Mouse (Mus musculus) forebrain, embryonic 16.5 days (tissue): ENCODE data around the gene Tmem221. TPM values are rescaled to one million over a fixed set of nuclear protein-coding genes. Genes with fewer than 3 reads are reported as not detected.

Source experiments
- ATAC-seq: fragments of 200-750 bp; cut with Nextera tagmentation; 2 replicates; pipeline ENCODE4 v1.8.0; 2017; ENCODE audit warnings: mild to moderate bottlenecking, moderate library complexity
- H3K27ac ChIP-seq: fragments of 300-500 bp; sonication (generic); 2 replicates; pipeline ENCODE4 v1.5.1; 2014; ENCODE audit warnings: low read length, control low read depth
- H3K27me3 ChIP-seq: fragments of 300-500 bp; sonication (generic); replicated peaks from 2 replicates; pipeline ENCODE4 v1.6.1; 2014; ENCODE audit warnings: low read length; ENCODE audit not compliant: control insufficient read depth, insufficient read depth
- H3K36me3 ChIP-seq: fragments of 300-500 bp; sonication (generic); 2 replicates; pipeline ENCODE4 v1.6.1; 2014; ENCODE audit not compliant: control insufficient read depth, insufficient read depth
- H3K4me1 ChIP-seq: fragments of 300-500 bp; sonication (generic); replicated peaks from 2 replicates; pipeline ENCODE4 v1.6.1; 2014; ENCODE audit warnings: low read length; ENCODE audit not compliant: control insufficient read depth, insufficient read depth
- H3K4me2 ChIP-seq: fragments of 300-500 bp; sonication (generic); 2 replicates; pipeline ENCODE4 v1.6.1; 2014; ENCODE audit warnings: mild to moderate bottlenecking, low read length, control low read depth
- H3K4me3 ChIP-seq: fragments of 300-500 bp; sonication (generic); replicated peaks from 2 replicates; pipeline ENCODE4 v1.5.1; 2014; ENCODE audit warnings: mild to moderate bottlenecking, low read length, control low read depth
- H3K9ac ChIP-seq: fragments of 300-500 bp; sonication (generic); replicated peaks from 2 replicates; pipeline ENCODE4 v1.6.1; 2014; ENCODE audit warnings: low read depth, low read length, control low read depth
- H3K9me3 ChIP-seq: fragments of 300-500 bp; sonication (generic); 2 replicates; pipeline ENCODE4 v1.6.1; 2016; ENCODE audit warnings: low read length; ENCODE audit not compliant: control insufficient read depth
- WGBS: fragments of 180-500 bp; shearing (Covaris S2); extraction: QIAGEN DNeasy Blood & Tissue Kit; methylation state at CpG from one replicate; pipeline ENCODE4 v1.1.7; 2014; 5-methylcytosine and 5-hydroxymethylcytosine counted together
- polyA plus RNA-seq: library from polyadenylated mRNA; unstranded; fragments of >200 nt; fragmentation: Nextera tagmentation; extraction: Ambion mirVana; gene quantifications from 2 replicates; pipeline ENCODE4 v1.2.1, GENCODE M21; 2015

Gene Tmem221
- 0.15 and 0.16 TPM in 2 replicates for polyA plus RNA-seq

DNA sequence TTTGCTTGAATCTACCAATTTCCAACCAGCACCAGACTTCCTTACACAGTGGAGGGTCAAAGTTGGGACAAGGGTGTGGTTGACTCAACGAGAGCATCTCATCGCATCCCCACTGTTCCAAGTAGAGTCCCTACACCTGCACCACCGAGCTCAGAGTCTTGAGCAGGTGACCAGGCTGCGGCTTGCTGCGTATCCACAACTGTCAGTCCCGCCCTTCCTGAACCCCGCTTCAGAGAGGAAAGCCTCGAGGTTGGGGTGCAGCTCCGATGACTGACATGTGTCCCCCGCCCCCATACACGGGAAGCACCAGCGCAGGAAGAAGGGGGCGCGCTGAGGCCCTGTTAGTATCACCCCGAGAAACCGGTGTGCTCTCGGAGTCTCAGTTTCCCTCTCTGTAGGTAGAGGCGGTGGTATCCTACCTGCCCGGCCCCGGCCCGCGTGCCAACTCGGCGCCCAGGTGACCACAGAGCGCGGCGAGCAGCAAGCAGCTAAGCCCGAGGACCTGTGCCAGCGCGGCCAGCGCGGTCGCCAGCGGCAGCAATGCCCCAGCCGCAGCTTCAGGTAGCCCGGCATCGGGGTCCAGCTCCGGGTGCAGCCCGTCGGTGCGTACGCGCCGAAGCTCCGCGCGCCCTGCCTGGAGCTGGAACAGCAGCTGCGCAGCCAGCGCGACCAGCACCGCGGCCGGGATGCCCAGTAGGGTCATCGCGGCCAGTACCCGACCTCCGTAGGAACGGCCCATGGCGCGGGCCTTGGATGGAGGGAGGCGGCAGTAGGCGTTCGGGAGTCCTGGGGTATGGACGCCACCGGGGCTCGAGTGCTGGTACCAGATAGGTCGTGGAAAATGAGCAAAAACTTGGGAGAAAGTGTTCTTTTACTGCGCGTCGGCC lies at the start of gene Tmem221:
Gene Tmem221, minus strand, starts transcription at position 801 of the 887 bp plus-strand sequence.
- no peak within 1 kb of the TSS for H3K9ac ChIP-seq
- no peak for ATAC-seq
- H3K27ac ChIP-seq: no peak within 1 kb of the TSS
- peaks cover 67% of the 10 kb centered on the region for H3K27me3 ChIP-seq
- WGBS: 5% methylated on average over 70 of the region's 70 CpGs
- peak within 1 kb of the TSS; percentile 28 for H3K4me3 ChIP-seq
- no peaks in the 10 kb centered on the region for H3K36me3 ChIP-seq
- H3K9me3 ChIP-seq: no peaks in the 10 kb centered on the region
- peak within 1 kb of the TSS; percentile 41 for H3K4me2 ChIP-seq
- H3K4me1 ChIP-seq: peaks cover 13% of the 10 kb centered on the region

- Histone ChIP-seq H3K4me1 (peaks cover 9% of the 10 kb centered on the region), H3K9me3 (no peaks in the 10 kb centered on the region), H3K27ac (no peak overlapping the region), H3K4me3 (no peak overlapping the region), H3K9ac (no peak overlapping the region), H3K27me3 (peaks cover 28% of the 10 kb centered on the region), H3K4me2 (no peak overlapping the region), H3K36me3 (no peaks in the 10 kb centered on the region)
- ATAC-seq: no peak
- WGBS: 58% methylated on average over 7 of the region's 7 CpGs
Measured at GRCm38 (mm10) chr8:71604021-71604420, 45.4 kb upstream of the Tmem221 start.

DNA sequence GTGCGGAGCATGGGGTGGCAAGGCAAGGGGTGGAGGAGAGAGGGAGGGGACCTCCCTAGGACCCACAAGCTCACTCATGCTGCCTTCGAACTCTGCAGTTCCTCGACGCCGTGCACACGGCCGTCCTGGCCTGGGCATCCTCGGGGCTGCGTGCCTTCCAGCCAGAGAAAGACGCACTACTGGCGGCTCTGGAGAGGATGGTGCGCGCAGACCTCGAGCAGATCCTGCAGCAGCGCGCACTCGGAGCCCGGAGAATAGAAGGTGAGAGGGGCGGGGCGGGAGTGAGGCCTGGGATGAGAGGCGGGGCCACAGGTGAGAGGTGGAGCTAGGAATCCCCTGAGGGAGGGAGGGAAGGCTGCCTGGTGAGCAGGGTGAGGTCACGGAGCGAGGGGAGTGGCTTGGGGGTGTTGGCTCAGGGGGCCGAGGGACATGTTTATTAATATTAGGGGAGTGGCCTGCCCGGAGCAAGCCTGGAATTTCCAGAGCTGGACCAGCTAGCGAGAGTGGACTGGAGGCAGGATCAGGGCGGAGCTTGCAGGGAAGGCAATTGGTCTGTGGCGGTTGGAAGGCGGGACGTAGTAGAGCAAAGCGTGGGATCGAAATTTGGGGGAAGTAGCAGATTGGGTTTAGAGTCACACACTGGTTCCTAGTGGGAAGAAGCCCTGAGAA lies 44.1 kb upstream of the Tmem221 start:
- Histone ChIP-seq H3K4me1 (peaks cover 9% of the 10 kb centered on the region), H3K9me3 (no peaks in the 10 kb centered on the region), H3K27me3 (peaks cover 28% of the 10 kb centered on the region), H3K27ac (no peak overlapping the region), H3K9ac (peak overlapping the region; percentile 48), H3K36me3 (no peaks in the 10 kb centered on the region), H3K4me2 (peak overlapping the region; percentile 52), H3K4me3 (peak overlapping the region; percentile 37)
- 2% methylated on average over 31 of the region's 32 CpGs for WGBS
- ATAC-seq: peak; percentile 59

GRCm38 (mm10) chr8:71601939-71602665 lies 43.4 kb upstream of the Tmem221 start:
- no peaks in the 10 kb centered on the region for H3K9me3 ChIP-seq
- peak overlapping the region; percentile 52 for H3K4me2 ChIP-seq
- H3K4me3 ChIP-seq: peak overlapping the region; percentile 37
- 2% methylated on average over 64 of the region's 65 CpGs for WGBS
- H3K9ac ChIP-seq: peak overlapping the region; percentile 48
- H3K36me3 ChIP-seq: no peaks in the 10 kb centered on the region
- peak; percentile 62 for ATAC-seq
- no peak overlapping the region for H3K27ac ChIP-seq
- peaks cover 9% of the 10 kb centered on the region for H3K4me1 ChIP-seq
- peaks cover 28% of the 10 kb centered on the region for H3K27me3 ChIP-seq

GRCm38 (mm10) chr8:71598841-71599240 lies 40.2 kb upstream of the Tmem221 start:
- no peak overlapping the region for H3K4me3 ChIP-seq
- no peak overlapping the region for H3K4me2 ChIP-seq
- 93% methylated on average over 5 of the region's 5 CpGs for WGBS
- peaks cover 28% of the 10 kb centered on the region for H3K27me3 ChIP-seq
- H3K36me3 ChIP-seq: no peaks in the 10 kb centered on the region
- H3K4me1 ChIP-seq: peaks cover 16% of the 10 kb centered on the region
- no peaks in the 10 kb centered on the region for H3K9me3 ChIP-seq
- H3K27ac ChIP-seq: no peak overlapping the region
- ATAC-seq: no peak
- no peak overlapping the region for H3K9ac ChIP-seq

- no peak for ATAC-seq
- Histone ChIP-seq H3K27me3 (peaks cover 26% of the 10 kb centered on the region), H3K9ac (no peak overlapping the region), H3K4me1 (peaks cover 18% of the 10 kb centered on the region), H3K9me3 (no peaks in the 10 kb centered on the region), H3K4me3 (no peak overlapping the region), H3K36me3 (no peaks in the 10 kb centered on the region), H3K4me2 (no peak overlapping the region), H3K27ac (no peak overlapping the region)
Measured at GRCm38 (mm10) chr8:71598375-71598774, 39.7 kb upstream of the Tmem221 start.

DNA sequence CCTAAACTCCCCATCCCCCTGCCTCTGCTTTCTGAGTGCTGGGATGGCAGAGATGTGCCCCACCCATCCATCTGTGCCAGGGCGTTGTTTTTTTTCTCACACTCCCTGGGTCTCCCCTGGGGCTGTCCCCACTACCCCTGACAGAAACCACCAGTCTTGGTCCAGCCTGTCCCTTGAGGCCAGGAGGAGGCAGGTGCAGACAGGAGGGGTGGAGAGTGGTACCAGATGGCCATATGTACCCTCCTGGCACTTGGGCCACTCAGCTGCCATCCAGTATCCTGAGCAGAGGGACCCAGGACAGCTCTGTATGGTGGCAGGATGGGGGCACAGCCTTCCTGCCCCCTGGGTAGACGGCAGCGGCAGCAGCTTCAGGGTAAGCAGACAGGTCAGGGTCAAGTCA lies 38.8 kb upstream of the Tmem221 start, which contains the start of gene Fam129c:
Gene Fam129c, plus strand, starts transcription at position 198 of the 400 bp plus-strand sequence.
- Histone ChIP-seq H3K4me2 (no peak within 1 kb of the TSS), H3K27ac (no peak within 1 kb of the TSS), H3K9ac (no peak within 1 kb of the TSS), H3K4me3 (no peak within 1 kb of the TSS), H3K36me3 (no peaks in the 10 kb centered on the region), H3K9me3 (no peaks in the 10 kb centered on the region), H3K27me3 (peaks cover 17% of the 10 kb centered on the region), H3K4me1 (peaks cover 24% of the 10 kb centered on the region)
- 83% methylated on average over 3 of the region's 3 CpGs for WGBS
- ATAC-seq: no peak

DNA sequence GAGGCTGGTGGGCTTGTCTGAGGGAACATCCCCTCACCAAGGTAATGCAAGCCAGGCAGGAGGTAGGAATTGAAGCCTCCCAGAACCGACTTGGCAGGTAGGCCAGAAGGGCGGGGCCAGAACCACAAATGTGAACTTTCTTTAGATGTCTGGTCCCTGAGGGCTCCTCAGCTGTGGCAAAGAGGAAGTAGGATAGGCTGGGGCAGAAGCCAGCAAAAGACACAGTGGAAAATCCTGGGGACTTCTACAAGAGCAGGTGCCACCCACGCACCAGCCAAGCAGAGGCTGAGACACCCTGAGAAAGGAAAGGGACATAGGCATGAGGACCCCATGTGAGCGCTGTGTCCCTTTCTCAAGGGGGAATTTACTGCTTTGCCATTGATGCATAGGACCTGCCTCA lies 38.1 kb upstream of the Tmem221 start:
- Histone ChIP-seq H3K4me3 (no peak overlapping the region), H3K4me2 (no peak overlapping the region), H3K4me1 (peaks cover 18% of the 10 kb centered on the region), H3K27ac (no peak overlapping the region), H3K9me3 (no peaks in the 10 kb centered on the region), H3K27me3 (peaks cover 10% of the 10 kb centered on the region), H3K36me3 (no peaks in the 10 kb centered on the region), H3K9ac (no peak overlapping the region)
- no peak for ATAC-seq
- 85% methylated on average over 4 of the region's 4 CpGs for WGBS

DNA sequence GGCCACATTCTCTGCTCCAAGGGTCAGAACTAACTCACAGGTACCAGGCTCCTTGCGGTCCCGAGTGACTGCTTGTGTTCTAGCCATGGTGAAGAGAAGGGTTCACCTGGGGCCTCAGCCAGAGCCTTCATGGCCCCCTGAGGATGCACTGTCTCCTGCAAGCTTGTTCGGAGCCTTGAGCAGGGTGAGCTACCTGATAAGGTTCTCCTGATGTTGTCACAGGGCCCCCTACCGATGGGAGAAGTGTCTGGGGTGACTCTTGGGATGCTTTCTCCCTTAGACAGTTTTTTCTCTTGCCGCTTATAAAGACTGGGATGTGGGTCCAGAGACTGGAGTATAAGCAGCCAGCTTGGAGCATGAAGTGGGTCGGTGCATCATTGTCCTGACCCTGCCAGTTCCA lies 37.7 kb upstream of the Tmem221 start:
- Histone ChIP-seq H3K27me3 (peaks cover 6% of the 10 kb centered on the region), H3K9ac (no peak overlapping the region), H3K9me3 (no peaks in the 10 kb centered on the region), H3K4me2 (no peak overlapping the region; the same call in 1 of the 2 replicates), H3K27ac (no peak overlapping the region), H3K4me3 (no peak overlapping the region), H3K36me3 (no peaks in the 10 kb centered on the region), H3K4me1 (peaks cover 20% of the 10 kb centered on the region)
- ATAC-seq: no peak
- 56% methylated on average over 6 of the region's 6 CpGs for WGBS
